Mouse (Mus musculus): ENCODE results near the gene Tbx15. TPM values are rescaled to one million over a fixed set of nuclear protein-coding genes. Genes with fewer than 3 reads are reported as not detected.

The Tbx15 gene
- polyA plus RNA-seq, 1 experiment from 2014 or later, result 0.69 TPM

GRCm38 (mm10) chr3:99239301-99240045 lies 708 bp upstream of the Tbx15 start:
- WGBS, result 2% methylated on average over 20 of the region's 20 CpGs
- no peak for ATAC-seq (replicated peaks)
- H3K9ac ChIP-seq (replicated peaks), result no peak overlapping the region
- no peak overlapping the region for H3K4me2 ChIP-seq (replicated peaks)
- peaks cover 92% of the 10 kb centered on the region for H3K27me3 ChIP-seq
- H3K27ac ChIP-seq (replicated peaks), result no peak overlapping the region
- H3K4me1 ChIP-seq, result peaks cover 11% of the 10 kb centered on the region
- H3K36me3 ChIP-seq, result no peaks in the 10 kb centered on the region
- H3K4me3 ChIP-seq, result no peak overlapping the region
- H3K9me3 ChIP-seq, result no peaks in the 10 kb centered on the region

GRCm38 (mm10) chr3:99240811-99241738 lies 894 bp downstream of the Tbx15 start:
- Histone ChIP-seq H3K27ac (replicated peaks) (no peak overlapping the region), H3K36me3 (no peaks in the 10 kb centered on the region), H3K9ac (replicated peaks) (no peak overlapping the region), H3K4me2 (replicated peaks) (0 out of 2 replicates have a peak overlapping the region, but pooled peaks have one; percentile 0), H3K4me3 (no peak overlapping the region), H3K9me3 (no peaks in the 10 kb centered on the region), H3K4me1 (peaks cover 10% of the 10 kb centered on the region), H3K27me3 (peaks cover 93% of the 10 kb centered on the region)
- under 1% methylated on average over 50 of the region's 50 CpGs for WGBS
- ATAC-seq (replicated peaks), result no peak; the same call in 1 of the 2 replicates

GRCm38 (mm10) chr3:99242481-99242880 lies 2.3 kb downstream of the Tbx15 start:
- ATAC-seq (replicated peaks), result no peak
- 4% methylated on average over 8 of the region's 8 CpGs for WGBS

GRCm38 (mm10) chr3:99245341-99245740 lies 5.2 kb downstream of the Tbx15 start:
- ATAC-seq (replicated peaks), result no peak
- H3K4me3 ChIP-seq, result no peak overlapping the region
- no peak overlapping the region for H3K4me2 ChIP-seq (replicated peaks)
- H3K27ac ChIP-seq (replicated peaks), result no peak overlapping the region
- no peaks in the 10 kb centered on the region for H3K9me3 ChIP-seq
- H3K36me3 ChIP-seq, result no peaks in the 10 kb centered on the region
- H3K4me1 ChIP-seq, result peaks cover 10% of the 10 kb centered on the region
- no peak overlapping the region for H3K9ac ChIP-seq (replicated peaks)
- WGBS, result 14% methylated on average over 3 of the region's 3 CpGs
- peaks cover 88% of the 10 kb centered on the region for H3K27me3 ChIP-seq

More at GRCm38 (mm10) chr3:99242481-99242880, 2.3 kb downstream of the Tbx15 start:
- Histone ChIP-seq H3K4me2 (replicated peaks) (no peak overlapping the region), H3K4me1 (peaks cover 10% of the 10 kb centered on the region), H3K27me3 (peaks cover 94% of the 10 kb centered on the region), H3K9ac (replicated peaks) (no peak overlapping the region), H3K27ac (replicated peaks) (no peak overlapping the region), H3K36me3 (no peaks in the 10 kb centered on the region), H3K9me3 (no peaks in the 10 kb centered on the region), H3K4me3 (no peak overlapping the region)

GRCm38 (mm10) chr3:99246629-99247028 lies 6.4 kb downstream of the Tbx15 start:
- Histone ChIP-seq H3K27me3 (peaks cover 90% of the 10 kb centered on the region), H3K9me3 (no peaks in the 10 kb centered on the region), H3K9ac (replicated peaks) (no peak overlapping the region), H3K27ac (replicated peaks) (no peak overlapping the region), H3K4me1 (no peaks in the 10 kb centered on the region), H3K36me3 (no peaks in the 10 kb centered on the region), H3K4me3 (no peak overlapping the region), H3K4me2 (replicated peaks) (no peak overlapping the region)
- ATAC-seq (replicated peaks), result no peak
- 35% methylated on average over 3 of the region's 3 CpGs for WGBS

- Histone ChIP-seq H3K9me3 (no peaks in the 10 kb centered on the region), H3K4me1 (no peaks in the 10 kb centered on the region), H3K4me2 (replicated peaks) (no peak overlapping the region), H3K4me3 (no peak overlapping the region), H3K27ac (replicated peaks) (no peak overlapping the region), H3K9ac (replicated peaks) (no peak overlapping the region), H3K27me3 (peaks cover 92% of the 10 kb centered on the region), H3K36me3 (no peaks in the 10 kb centered on the region)
- 6% methylated on average over 4 of the region's 4 CpGs for WGBS
- ATAC-seq (replicated peaks), result no peak
Observed at GRCm38 (mm10) chr3:99247586-99247985, 7.4 kb downstream of the Tbx15 start.

GRCm38 (mm10) chr3:99247996-99248801 lies 8.0 kb downstream of the Tbx15 start:
- H3K36me3 ChIP-seq, result no peaks in the 10 kb centered on the region
- H3K27me3 ChIP-seq, result peaks cover 91% of the 10 kb centered on the region
- H3K27ac ChIP-seq (replicated peaks), result no peak overlapping the region
- no peak overlapping the region for H3K4me3 ChIP-seq
- H3K4me1 ChIP-seq, result no peaks in the 10 kb centered on the region; the same call in 1 of the 2 replicates
- no peak overlapping the region for H3K4me2 ChIP-seq (replicated peaks)
- ATAC-seq (replicated peaks), result no peak
- H3K9ac ChIP-seq (replicated peaks), result no peak overlapping the region
- WGBS, result 2% methylated on average over 28 of the region's 28 CpGs
- no peaks in the 10 kb centered on the region for H3K9me3 ChIP-seq

GRCm38 (mm10) chr3:99248831-99249550 lies 8.8 kb downstream of the Tbx15 start:
- no peak for ATAC-seq (replicated peaks)
- no peaks in the 10 kb centered on the region for H3K9me3 ChIP-seq
- peaks cover 7% of the 10 kb centered on the region for H3K4me1 ChIP-seq
- H3K9ac ChIP-seq (replicated peaks), result no peak overlapping the region
- no peak overlapping the region for H3K4me3 ChIP-seq
- H3K4me2 ChIP-seq (replicated peaks), result no peak overlapping the region
- H3K36me3 ChIP-seq, result no peaks in the 10 kb centered on the region
- H3K27me3 ChIP-seq, result peaks cover 90% of the 10 kb centered on the region
- under 1% methylated on average over 25 of the region's 25 CpGs for WGBS
- no peak overlapping the region for H3K27ac ChIP-seq (replicated peaks)

GRCm38 (mm10) chr3:99249551-99249870 lies 9.3 kb downstream of the Tbx15 start:
- H3K4me2 ChIP-seq (replicated peaks), result no peak overlapping the region
- peaks cover 11% of the 10 kb centered on the region for H3K4me1 ChIP-seq
- H3K9ac ChIP-seq (replicated peaks), result no peak overlapping the region
- no peak overlapping the region for H3K27ac ChIP-seq (replicated peaks)
- H3K4me3 ChIP-seq, result no peak overlapping the region
- no peak for ATAC-seq (replicated peaks)
- no peaks in the 10 kb centered on the region for H3K9me3 ChIP-seq
- H3K27me3 ChIP-seq, result peaks cover 90% of the 10 kb centered on the region
- 2% methylated on average over 11 of the region's 11 CpGs for WGBS
- H3K36me3 ChIP-seq, result no peaks in the 10 kb centered on the region

GRCm38 (mm10) chr3:99249906-99250305 lies 9.7 kb downstream of the Tbx15 start:
- Histone ChIP-seq H3K9ac (replicated peaks) (no peak overlapping the region), H3K27ac (replicated peaks) (no peak overlapping the region), H3K4me3 (no peak overlapping the region), H3K4me1 (peaks cover 12% of the 10 kb centered on the region), H3K27me3 (peaks cover 90% of the 10 kb centered on the region), H3K4me2 (replicated peaks) (no peak overlapping the region), H3K36me3 (no peaks in the 10 kb centered on the region), H3K9me3 (no peaks in the 10 kb centered on the region)
- ATAC-seq (replicated peaks), result no peak
- WGBS, result 0% methylated on average over 6 of the region's 6 CpGs

All from forebrain, embryonic 15.5 days (tissue).